Mouse (Mus musculus) hindbrain, embryonic 16.5 days (tissue): ENCODE results near the gene Plekha5. TPM values are rescaled to one million over a fixed set of nuclear protein-coding genes. Genes with fewer than 3 reads are reported as not detected.

Experiments
- ATAC-seq: fragments of 200-750 bp; cut with Nextera tagmentation; 2 replicates; pipeline ENCODE4 v1.8.0; 2017; ENCODE audit warnings: moderate TSS enrichment, moderate library complexity
- H3K27ac ChIP-seq: fragments of 300-500 bp; sonication (generic); 2 replicates; pipeline ENCODE4 v1.5.1; 2014; ENCODE audit warnings: low read depth, mild to moderate bottlenecking, control low read depth, low read length, moderate library complexity
- H3K27me3 ChIP-seq: fragments of 300-500 bp; sonication (generic); replicated peaks from 2 replicates; pipeline ENCODE4 v1.6.1; 2014; ENCODE audit warnings: low read length; ENCODE audit not compliant: control insufficient read depth, insufficient read depth
- H3K36me3 ChIP-seq: fragments of 300-500 bp; sonication (generic); 2 replicates; pipeline ENCODE4 v1.6.1; 2014; ENCODE audit warnings: mild to moderate bottlenecking, low read length, moderate library complexity, mixed read lengths; ENCODE audit not compliant: control insufficient read depth, insufficient read depth
- H3K4me1 ChIP-seq: fragments of 300-500 bp; sonication (generic); 2 replicates; pipeline ENCODE4 v1.6.1; 2014; ENCODE audit warnings: low read depth, low read length; ENCODE audit not compliant: control insufficient read depth, insufficient read depth
- H3K4me2 ChIP-seq: fragments of 300-500 bp; sonication (generic); 2 replicates; pipeline ENCODE4 v1.6.1; 2014; ENCODE audit warnings: mild to moderate bottlenecking, low read length, control low read depth, moderate library complexity
- H3K4me3 ChIP-seq: fragments of 300-500 bp; sonication (generic); 2 replicates; pipeline ENCODE4 v1.5.1; 2014; ENCODE audit warnings: mild to moderate bottlenecking, low read length, control low read depth, moderate library complexity
- H3K9ac ChIP-seq: fragments of 300-500 bp; sonication (generic); 2 replicates; pipeline ENCODE4 v1.6.1; 2014; ENCODE audit warnings: low read depth, mild to moderate bottlenecking, control low read depth, low read length, moderate library complexity
- H3K9me3 ChIP-seq: fragments of 300-500 bp; sonication (generic); 2 replicates; pipeline ENCODE4 v1.6.1; 2014; ENCODE audit warnings: mild to moderate bottlenecking, low read length, moderate library complexity; ENCODE audit not compliant: control insufficient read depth
- WGBS: fragments of 180-500 bp; shearing (Covaris S2); extraction: QIAGEN DNeasy Blood & Tissue Kit; methylation state at CpG from one replicate; pipeline ENCODE4 v1.1.7; 2014; 5-methylcytosine and 5-hydroxymethylcytosine counted together
- polyA plus RNA-seq: library from polyadenylated mRNA; unstranded; fragments of >200 nt; fragmentation: Nextera tagmentation; extraction: Ambion mirVana; gene quantifications from 2 replicates; pipeline ENCODE4 v1.2.1, GENCODE M21; 2015

The Plekha5 gene
- 31.2 and 34.9 TPM in 2 replicates for polyA plus RNA-seq

- Histone ChIP-seq H3K4me2 (peak within 1 kb of the TSS; percentile 64), H3K4me1 (peaks cover 19% of the 10 kb centered on the region), H3K9ac (peak within 1 kb of the TSS; percentile 100), H3K27me3 (no peaks in the 10 kb centered on the region), H3K4me3 (peak within 1 kb of the TSS; percentile 97), H3K9me3 (peaks cover 4% of the 10 kb centered on the region; the same call in 1 of the 2 replicates), H3K36me3 (no peaks in the 10 kb centered on the region), H3K27ac (peak within 1 kb of the TSS; percentile 94)
- peak; percentile 91 for ATAC-seq
- 1% methylated on average over 53 of the region's 65 CpGs for WGBS
These were observed at the start of gene Plekha5 for GRCm38 (mm10) chr6:140423846-140424200. Gene Plekha5, plus strand, starts transcription at chr6:140424054.

GRCm38 (mm10) chr6:140375671-140376070 lies 48.2 kb upstream of the Plekha5 start:
- Histone ChIP-seq H3K4me3 (no peak overlapping the region), H3K4me1 (no peaks in the 10 kb centered on the region), H3K9ac (no peak overlapping the region), H3K36me3 (no peaks in the 10 kb centered on the region), H3K27me3 (no peaks in the 10 kb centered on the region), H3K9me3 (no peaks in the 10 kb centered on the region), H3K27ac (no peak overlapping the region), H3K4me2 (no peak overlapping the region)
- 46% methylated on average over 4 of the region's 4 CpGs for WGBS
- ATAC-seq, result no peak

DNA sequence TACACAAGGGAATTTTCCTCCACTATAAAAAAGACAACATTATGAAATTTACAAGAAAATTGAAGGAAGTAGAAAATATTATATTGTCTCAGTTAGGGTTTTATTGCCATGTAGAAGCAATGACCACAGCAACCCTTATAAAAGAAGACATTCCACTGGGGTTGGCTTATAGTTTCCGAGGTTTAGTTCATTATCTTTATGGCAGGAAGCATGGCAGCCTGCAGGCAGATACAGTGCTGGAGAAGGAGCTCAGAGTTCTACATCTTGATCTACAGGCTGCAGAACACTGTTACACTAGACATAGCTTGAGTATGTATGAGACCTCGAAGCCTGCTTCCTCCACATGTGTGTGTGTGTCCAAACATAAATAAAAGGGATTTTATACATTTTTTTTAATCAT lies 43.3 kb upstream of the Plekha5 start:
- no peaks in the 10 kb centered on the region for H3K4me1 ChIP-seq
- no peaks in the 10 kb centered on the region for H3K36me3 ChIP-seq
- no peak overlapping the region for H3K9ac ChIP-seq
- no peak overlapping the region for H3K27ac ChIP-seq
- no peak for ATAC-seq
- H3K4me3 ChIP-seq, result no peak overlapping the region
- H3K9me3 ChIP-seq, result no peaks in the 10 kb centered on the region
- H3K27me3 ChIP-seq, result no peaks in the 10 kb centered on the region
- no peak overlapping the region for H3K4me2 ChIP-seq
- WGBS, result 82% methylated on average over 2 of the region's 2 CpGs

- H3K36me3 ChIP-seq, result no peaks in the 10 kb centered on the region
- no peaks in the 10 kb centered on the region for H3K9me3 ChIP-seq
- ATAC-seq, result no peak
- H3K27ac ChIP-seq, result no peak overlapping the region
- no peak overlapping the region for H3K9ac ChIP-seq
- H3K27me3 ChIP-seq, result no peaks in the 10 kb centered on the region
- no peak overlapping the region for H3K4me2 ChIP-seq
- no peak overlapping the region for H3K4me3 ChIP-seq
- H3K4me1 ChIP-seq, result no peaks in the 10 kb centered on the region
- 80% methylated on average over 8 of the region's 8 CpGs for WGBS
These were observed 42.7 kb upstream of the Plekha5 start for GRCm38 (mm10) chr6:140381162-140381561.

DNA sequence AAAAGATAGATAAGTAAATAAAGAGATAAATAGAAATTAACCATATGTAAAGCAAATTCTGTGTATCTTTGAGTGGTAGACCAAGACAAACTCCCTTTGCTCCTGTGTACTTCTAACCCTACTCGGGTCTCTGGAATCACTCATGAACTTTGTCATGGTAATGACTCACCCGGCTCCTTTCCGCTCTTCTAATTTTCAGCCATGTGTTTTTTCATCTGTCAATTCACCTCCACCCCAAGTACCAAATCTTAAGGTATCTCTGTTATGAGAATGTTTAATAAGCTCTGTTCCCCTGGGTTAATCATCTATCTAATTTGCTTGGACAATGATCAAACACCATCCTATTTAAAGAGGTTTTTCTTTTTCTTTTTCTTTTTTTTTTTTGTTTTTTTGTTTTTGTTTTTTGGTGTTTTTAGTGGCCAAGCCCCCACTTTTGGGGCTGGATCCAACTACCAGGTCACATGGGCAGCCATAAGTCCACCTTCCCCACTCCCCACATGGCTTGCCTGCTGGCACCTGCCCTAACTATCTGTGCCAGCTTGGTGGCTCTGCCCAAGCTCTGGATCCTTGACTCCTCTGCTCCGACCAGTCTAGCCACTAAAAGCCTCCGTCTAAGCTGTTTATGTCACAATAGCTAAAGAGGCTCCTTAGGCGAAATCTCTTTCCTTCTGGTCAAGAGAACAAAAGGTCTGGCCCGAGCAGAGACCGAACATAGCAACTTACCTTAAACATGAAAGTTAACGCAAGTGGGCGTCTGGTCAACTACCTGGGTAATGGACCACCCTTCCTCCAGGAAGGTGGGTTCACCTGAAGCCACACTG lies 40.1 kb upstream of the Plekha5 start:
- Histone ChIP-seq H3K36me3 (no peaks in the 10 kb centered on the region), H3K4me2 (no peak overlapping the region), H3K27ac (no peak overlapping the region), H3K9ac (no peak overlapping the region), H3K27me3 (no peaks in the 10 kb centered on the region), H3K4me3 (no peak overlapping the region), H3K9me3 (no peaks in the 10 kb centered on the region), H3K4me1 (no peaks in the 10 kb centered on the region)
- no peak for ATAC-seq
- 89% methylated on average over 10 of the region's 10 CpGs for WGBS

DNA sequence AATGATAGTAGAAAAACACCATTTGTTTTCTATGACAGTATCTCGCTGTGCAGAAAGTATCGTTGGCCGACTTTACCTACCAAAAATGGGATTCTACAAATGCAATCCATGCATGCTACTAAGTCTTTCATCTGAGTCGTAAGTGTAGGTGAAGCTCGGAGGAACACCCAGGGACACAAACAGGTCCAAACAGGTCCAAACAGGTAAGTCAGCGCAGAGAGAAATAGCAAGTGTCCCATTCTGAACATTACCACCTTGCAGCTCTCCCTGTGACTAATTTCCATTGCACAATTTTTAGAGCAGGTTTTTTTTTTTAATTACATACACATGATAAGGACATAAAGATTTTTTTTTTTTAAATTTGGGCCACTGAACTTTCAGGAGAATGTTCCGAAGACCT lies 27.2 kb upstream of the Plekha5 start:
- no peaks in the 10 kb centered on the region for H3K4me1 ChIP-seq
- no peak overlapping the region for H3K9ac ChIP-seq
- H3K27ac ChIP-seq, result no peak overlapping the region
- H3K9me3 ChIP-seq, result no peaks in the 10 kb centered on the region
- no peak for ATAC-seq
- H3K4me2 ChIP-seq, result no peak overlapping the region
- WGBS, result 90% methylated on average over 7 of the region's 7 CpGs
- no peaks in the 10 kb centered on the region for H3K27me3 ChIP-seq
- no peaks in the 10 kb centered on the region for H3K36me3 ChIP-seq
- H3K4me3 ChIP-seq, result no peak overlapping the region

- Histone ChIP-seq H3K36me3 (no peaks in the 10 kb centered on the region), H3K4me3 (no peak overlapping the region), H3K4me2 (no peak overlapping the region), H3K9me3 (no peaks in the 10 kb centered on the region), H3K4me1 (no peaks in the 10 kb centered on the region), H3K27ac (no peak overlapping the region), H3K27me3 (no peaks in the 10 kb centered on the region), H3K9ac (no peak overlapping the region)
- 86% methylated on average over 13 of the region's 13 CpGs for WGBS
- no peak for ATAC-seq
These were observed 21.0 kb upstream of the Plekha5 start for GRCm38 (mm10) chr6:140402766-140403310.

DNA sequence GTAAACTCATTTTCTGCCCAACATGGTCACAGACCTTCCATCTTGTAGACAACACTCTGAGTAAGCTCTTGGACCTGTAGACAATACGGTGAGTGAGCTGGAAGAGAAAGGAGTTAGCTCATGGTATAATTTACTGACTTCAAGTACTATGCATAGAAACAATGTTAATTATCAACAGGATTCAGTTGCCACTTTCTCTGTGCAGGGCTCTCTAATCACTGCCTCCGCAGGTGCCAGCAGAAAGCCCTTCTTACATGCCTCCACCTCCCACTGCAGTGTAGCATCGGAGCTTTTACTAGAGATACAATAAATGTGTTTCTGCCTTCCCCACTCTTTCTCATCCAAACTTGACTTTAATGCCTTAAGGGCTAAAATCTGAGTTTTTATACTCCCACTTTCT lies 11.9 kb upstream of the Plekha5 start:
- H3K36me3 ChIP-seq, result no peaks in the 10 kb centered on the region
- no peaks in the 10 kb centered on the region for H3K4me1 ChIP-seq
- H3K27ac ChIP-seq, result no peak overlapping the region
- WGBS, result 70% methylated on average over 3 of the region's 3 CpGs
- H3K4me3 ChIP-seq, result no peak overlapping the region
- no peaks in the 10 kb centered on the region for H3K9me3 ChIP-seq
- H3K4me2 ChIP-seq, result no peak overlapping the region
- H3K9ac ChIP-seq, result no peak overlapping the region
- H3K27me3 ChIP-seq, result no peaks in the 10 kb centered on the region
- ATAC-seq, result no peak

DNA sequence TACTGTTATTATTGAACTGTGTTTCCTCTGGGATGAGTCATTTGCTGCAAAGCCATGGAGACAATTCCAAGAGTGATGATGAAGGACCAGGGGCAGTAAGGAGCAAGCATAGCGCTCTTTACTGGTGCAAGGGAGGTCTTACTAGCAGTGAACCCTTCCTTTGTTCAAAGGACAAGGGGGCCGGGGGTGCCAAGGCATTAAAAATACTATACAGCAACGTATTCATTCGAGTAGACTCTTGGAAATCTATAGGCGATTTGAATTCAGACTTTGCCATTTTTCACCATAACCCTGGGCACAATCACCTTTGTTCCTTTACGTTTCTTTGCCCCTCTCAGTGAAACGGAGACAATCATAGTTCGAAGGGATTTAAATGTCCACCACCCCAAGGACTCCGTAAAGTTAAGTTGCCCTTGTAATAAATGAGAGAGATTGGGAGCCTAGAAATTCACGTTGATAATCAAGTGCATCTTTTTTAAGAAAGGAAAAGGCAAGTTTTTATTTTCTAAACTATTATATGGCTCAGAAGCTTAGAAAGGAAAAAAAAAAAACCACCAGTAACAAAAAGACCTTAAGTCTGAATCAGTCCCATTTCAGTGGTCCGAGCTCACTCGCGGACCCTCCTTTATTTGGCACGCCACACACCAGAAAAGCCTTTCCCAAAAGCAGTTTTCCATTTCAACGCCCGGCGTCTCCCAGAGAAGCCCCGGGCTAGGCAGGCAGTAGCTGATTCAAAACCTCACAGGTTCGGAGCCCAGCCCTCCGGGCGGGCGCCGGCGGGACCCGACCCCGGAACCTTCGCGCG lies 611 bp upstream of the Plekha5 start:
- Histone ChIP-seq H3K4me2 (peak overlapping the region; percentile 64), H3K9ac (peak overlapping the region; percentile 100), H3K36me3 (no peaks in the 10 kb centered on the region), H3K27me3 (no peaks in the 10 kb centered on the region), H3K9me3 (peaks cover 4% of the 10 kb centered on the region; the same call in 1 of the 2 replicates), H3K4me1 (peaks cover 19% of the 10 kb centered on the region), H3K27ac (peak overlapping the region; percentile 94), H3K4me3 (peak overlapping the region; percentile 97)
- 8% methylated on average over 24 of the region's 29 CpGs for WGBS
- ATAC-seq, result no peak
